In the genomic region with DNA sequence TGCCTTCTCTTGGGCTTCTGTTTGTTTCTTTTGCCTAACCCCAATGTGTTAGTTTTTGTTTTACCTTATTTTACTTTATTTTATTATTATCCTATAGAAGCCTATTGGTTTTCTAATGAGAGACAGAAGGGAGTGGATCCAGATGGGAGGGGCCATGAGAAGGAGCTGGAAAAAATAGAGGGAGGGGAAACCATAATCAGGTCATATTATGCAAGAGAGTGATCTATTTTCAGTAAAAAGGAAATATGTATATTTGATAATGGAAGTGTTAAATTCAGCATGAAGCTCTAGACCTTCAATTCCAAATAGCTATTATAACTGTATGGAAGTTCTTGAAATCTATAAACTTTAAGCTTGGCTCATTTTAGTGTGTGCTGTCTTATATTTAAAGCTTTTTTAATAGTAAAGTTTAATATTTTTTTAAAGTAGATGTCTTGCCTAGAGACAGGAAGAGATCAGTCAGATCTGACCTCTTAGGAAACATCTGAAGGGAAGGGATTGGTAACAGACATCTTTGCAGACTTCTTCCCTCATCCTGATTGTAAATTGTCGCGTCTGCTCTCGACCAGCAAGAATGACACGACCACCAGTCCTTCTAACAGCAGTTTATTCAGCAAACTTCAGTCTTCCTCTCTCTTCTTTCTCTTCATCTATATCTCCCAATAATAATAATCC, we compare ENCODE assay signal across 23 mouse cellular contexts.
DNase-seq lines count a peak whose midpoint lies in the region; ATAC-seq lines count a peak whose summit lies in the region.
"Had no signal": no experiment of that assay in that cellular context is flagged by ENCODE, and none has a peak within 500 bp of the region (broad histone marks: within the 10 kb centered on the region; RNA-seq: fewer than 3 reads in every experiment).

No protein-coding gene starts in this region.

- no peaks in the 10 kb centered on the region for H3K27me3 ChIP-seq in midbrain, embryonic 11.5 days (ENCODE audit: control insufficient read depth, insufficient read depth, low read length)
- no peaks in the 10 kb centered on the region for H3K27me3 ChIP-seq in midbrain, embryonic 16.5 days (ENCODE audit: control insufficient read depth, insufficient read depth, low read depth, low read length)
- H3K27me3 ChIP-seq: CH12.LX had no signal

- H3K4me2 ChIP-seq in midbrain, embryonic 11.5 days = no peak overlapping the region
- no peak overlapping the region for H3K4me2 ChIP-seq in midbrain, embryonic 16.5 days (ENCODE audit: low read length)

- no peak for ATAC-seq in midbrain, embryonic 11.5 days (ENCODE audit: low FRiP score)
- ATAC-seq in midbrain, embryonic 16.5 days = no peak
- ATAC-seq in common myeloid progenitor, adult 5-6 weeks (replicated peaks; ENCODE audit: low read depth, poor library complexity, severe bottlenecking) = peak; percentile 63
- peak; percentile 50 for ATAC-seq in granulocyte monocyte progenitor cell, adult 5-6 weeks (replicated peaks; ENCODE audit: poor library complexity, severe bottlenecking)
- no peak for ATAC-seq in erythroid progenitor cell, adult 5-6 weeks (replicated peaks; ENCODE audit: low FRiP score, poor library complexity, severe bottlenecking)
- ATAC-seq: activated CD4-positive, CD25-positive, alpha-beta regulatory T cell, adult 4 months; CD4-positive, CD25-positive, alpha-beta regulatory T cell, adult 4 months; Patski had no signal

- DNase-seq in midbrain, embryonic 11.5 days (ENCODE audit: low spot score, missing footprints) = peak; percentile 23
- DNase-seq in 416B (ENCODE audit: low read depth) = peak; percentile 74
- no peak for DNase-seq in urinary bladder, adult 2 months (ENCODE audit: low spot score)
- DNase-seq in cerebellum, adult 11-12 months = no peak
- DNase-seq: adrenal gland, adult 2 months; adrenal gland, adult 8-10 months; adrenal gland, postnatal 10 days; adrenal gland, postnatal 14 days; adrenal gland, postnatal 25 days; adrenal gland, postnatal 36 days; B cell, adult 2 months; cerebellum, adult 11 months; cerebellum, adult 18-20 months; cerebellum, adult 2 months had no signal

- no peak overlapping the region for H3K4me3 ChIP-seq in midbrain, embryonic 11.5 days (ENCODE audit: low read depth, low read length)
- H3K4me3 ChIP-seq in midbrain, embryonic 16.5 days (ENCODE audit: low read depth, low read length) = no peak overlapping the region

- H3K4me1 ChIP-seq in midbrain, embryonic 11.5 days (ENCODE audit: control insufficient read depth, insufficient read depth, low read length) = no peaks in the 10 kb centered on the region
- no peaks in the 10 kb centered on the region for H3K4me1 ChIP-seq in midbrain, embryonic 16.5 days (ENCODE audit: control insufficient read depth, insufficient read depth, low read length)

- H3K9ac ChIP-seq in midbrain, embryonic 11.5 days (ENCODE audit: low read length) = no peak overlapping the region
- H3K9ac ChIP-seq in midbrain, embryonic 16.5 days (ENCODE audit: low read depth, low read length) = no peak overlapping the region

- no peaks in the 10 kb centered on the region for H3K9me3 ChIP-seq in midbrain, embryonic 11.5 days (ENCODE audit: control insufficient read depth, low read length)
- H3K9me3 ChIP-seq in midbrain, embryonic 16.5 days (replicated peaks; ENCODE audit: control insufficient read depth, low read length, poor library complexity, severe bottlenecking) = no peaks in the 10 kb centered on the region

- no peak overlapping the region for H3K27ac ChIP-seq in midbrain, embryonic 11.5 days (ENCODE audit: low read depth, low read length)
- H3K27ac ChIP-seq in midbrain, embryonic 16.5 days (ENCODE audit: low read length) = no peak overlapping the region

- 83% methylated on average over 4 of the region's 4 CpGs for WGBS in midbrain, embryonic 11.5 days
- 80% methylated on average over 4 of the region's 4 CpGs for WGBS in midbrain, embryonic 16.5 days

- no peaks in the 10 kb centered on the region for H3K36me3 ChIP-seq in midbrain, embryonic 11.5 days (ENCODE audit: control insufficient read depth, insufficient read depth, low read length)
- no peaks in the 10 kb centered on the region for H3K36me3 ChIP-seq in midbrain, embryonic 16.5 days (ENCODE audit: control insufficient read depth, insufficient read depth, low read length)
- H3K36me3 ChIP-seq: G1E had no signal

Comparison
In these comparisons a context has a peak if more than half of its experiments do, and no peak if none do; other contexts are left out.
1. ATAC-seq: peak in common myeloid progenitor, adult 5-6 weeks (single experiment) and granulocyte monocyte progenitor cell, adult 5-6 weeks (single experiment); none in midbrain, embryonic 11.5 days (single experiment), midbrain, embryonic 16.5 days (single experiment) and erythroid progenitor cell, adult 5-6 weeks (single experiment).
2. DNase-seq: peak in midbrain, embryonic 11.5 days (single experiment) and 416B (single experiment); none in urinary bladder, adult 2 months (single experiment) and cerebellum, adult 11-12 months (single experiment).